Mouse (Mus musculus): Measurements from ENCODE around the gene Wwc1.

- TF ChIP-seq CTCF (IDR thresholded peaks at IDR 0.05; ENCODE audit: borderline replicate concordance, insufficient read depth, low read length) (no peak), POLR2A (IDR thresholded peaks at IDR 0.05; ENCODE audit: low read depth, low read length) (no peak)
These were observed 35.1 kb downstream of the Wwc1 start for GRCm38 (mm10) chr11:35945187-35945586.

Measured in embryonic fibroblast, embryonic 13.5 days (primary cell).